Mouse (Mus musculus) hindbrain, embryonic 14.5 days (tissue): ENCODE results near the gene Insig1. TPM values are rescaled to one million over a fixed set of nuclear protein-coding genes. Genes with fewer than 3 reads are reported as not detected.

ENCODE experiments used
- ATAC-seq: fragments of 200-750 bp; cut with Nextera tagmentation; 2 replicates; pipeline ENCODE4 v1.8.0; 2017; ENCODE audit warnings: moderate number of reproducible peaks, mild to moderate bottlenecking, moderate TSS enrichment, moderate library complexity; ENCODE audit not compliant: low FRiP score
- DNase-seq: peaks from one replicate; pipeline ENCODE4 v3.0.0-alpha.2; 2015; ENCODE audit warnings: low spot score
- H3K27ac ChIP-seq: fragments of 300-500 bp; sonication (generic); 2 replicates; pipeline ENCODE4 v1.5.1; 2014; ENCODE audit warnings: mild to moderate bottlenecking, moderate library complexity
- H3K27me3 ChIP-seq: fragments of 300-500 bp; sonication (generic); 2 replicates; pipeline ENCODE4 v1.6.1; 2014; ENCODE audit warnings: mild to moderate bottlenecking, low read length, mixed read lengths; ENCODE audit not compliant: control insufficient read depth, insufficient read depth
- H3K36me3 ChIP-seq: fragments of 300-500 bp; sonication (generic); replicated peaks from 2 replicates; pipeline ENCODE4 v1.6.1; 2014; ENCODE audit not compliant: control insufficient read depth, insufficient read depth
- H3K4me1 ChIP-seq: fragments of 300-500 bp; sonication (generic); replicated peaks from 2 replicates; pipeline ENCODE4 v1.6.1; 2014; ENCODE audit warnings: antibody characterized with exemption, low read length, mixed read lengths; ENCODE audit not compliant: control insufficient read depth, insufficient read depth
- H3K4me2 ChIP-seq: fragments of 300-500 bp; sonication (generic); replicated peaks from 2 replicates; pipeline ENCODE4 v1.6.1; 2014; ENCODE audit warnings: mild to moderate bottlenecking, moderate library complexity
- H3K4me3 ChIP-seq: fragments of 300-500 bp; sonication (generic); replicated peaks from 2 replicates; pipeline ENCODE4 v1.5.1; 2014; ENCODE audit warnings: mild to moderate bottlenecking, low read length
- H3K9ac ChIP-seq: fragments of 300-500 bp; sonication (generic); 2 replicates; pipeline ENCODE4 v1.6.1; 2014
- H3K9me3 ChIP-seq: fragments of 300-500 bp; sonication (generic); 2 replicates; pipeline ENCODE4 v1.6.1; 2016; ENCODE audit warnings: low read length; ENCODE audit not compliant: control insufficient read depth
- WGBS: fragments of 180-500 bp; shearing (Covaris S2); extraction: QIAGEN DNeasy Blood & Tissue Kit; methylation state at CpG from one replicate; pipeline ENCODE4 v1.1.7; 2014; 5-methylcytosine and 5-hydroxymethylcytosine counted together
- polyA plus RNA-seq: library from polyadenylated mRNA; unstranded; fragments of >200 nt; fragmentation: Nextera tagmentation; extraction: Ambion mirVana; gene quantifications from 2 replicates; pipeline ENCODE4 v1.2.1, GENCODE M21; 2014

Insig1 gene
- polyA plus RNA-seq, 1 experiment from 2014 or later, result 79.0 TPM

- Histone ChIP-seq H3K9ac (no peak overlapping the region), H3K4me3 (no peak overlapping the region), H3K27me3 (no peaks in the 10 kb centered on the region), H3K4me1 (no peaks in the 10 kb centered on the region), H3K9me3 (no peaks in the 10 kb centered on the region), H3K36me3 (no peaks in the 10 kb centered on the region), H3K4me2 (no peak overlapping the region), H3K27ac (no peak overlapping the region)
- WGBS, result 83% methylated on average over 6 of the region's 6 CpGs
- no peak for ATAC-seq
- DNase-seq, result no peak
Observed at GRCm38 (mm10) chr5:28094846-28095245, 23.7 kb downstream of the Insig1 start.

GRCm38 (mm10) chr5:28095671-28096070 lies 24.5 kb downstream of the Insig1 start:
- ATAC-seq (no peak), DNase-seq (no peak)
- H3K4me3 ChIP-seq, result no peak overlapping the region
- H3K4me2 ChIP-seq, result no peak overlapping the region
- no peaks in the 10 kb centered on the region for H3K9me3 ChIP-seq
- H3K36me3 ChIP-seq, result no peaks in the 10 kb centered on the region
- H3K4me1 ChIP-seq, result no peaks in the 10 kb centered on the region
- no peaks in the 10 kb centered on the region for H3K27me3 ChIP-seq
- H3K9ac ChIP-seq, result no peak overlapping the region
- no peak overlapping the region for H3K27ac ChIP-seq
- WGBS, result 82% methylated on average over 2 of the region's 2 CpGs

- H3K36me3 ChIP-seq, result no peaks in the 10 kb centered on the region
- no peak for DNase-seq
- H3K27ac ChIP-seq, result no peak overlapping the region
- H3K4me3 ChIP-seq, result no peak overlapping the region
- H3K9ac ChIP-seq, result no peak overlapping the region
- 0 out of 2 replicates have a peak, but pooled peaks cover 12% of the 10 kb centered on the region for H3K9me3 ChIP-seq
- no peaks in the 10 kb centered on the region for H3K27me3 ChIP-seq
- no peak overlapping the region for H3K4me2 ChIP-seq
- no peak for ATAC-seq
- WGBS, result 74% methylated on average over 4 of the region's 4 CpGs
- no peaks in the 10 kb centered on the region for H3K4me1 ChIP-seq
Observed at GRCm38 (mm10) chr5:28106966-28107365, 35.8 kb downstream of the Insig1 start.

GRCm38 (mm10) chr5:28107974-28108373 lies 36.8 kb downstream of the Insig1 start:
- no peak for DNase-seq
- H3K36me3 ChIP-seq, result no peaks in the 10 kb centered on the region
- WGBS, result 83% methylated on average over 6 of the region's 6 CpGs
- H3K4me3 ChIP-seq, result no peak overlapping the region
- no peaks in the 10 kb centered on the region for H3K4me1 ChIP-seq
- H3K27me3 ChIP-seq, result no peaks in the 10 kb centered on the region
- 0 out of 2 replicates have a peak, but pooled peaks cover 12% of the 10 kb centered on the region for H3K9me3 ChIP-seq
- H3K27ac ChIP-seq, result no peak overlapping the region
- ATAC-seq, result no peak
- H3K4me2 ChIP-seq, result no peak overlapping the region
- H3K9ac ChIP-seq, result no peak overlapping the region

GRCm38 (mm10) chr5:28110881-28111280 lies 39.7 kb downstream of the Insig1 start:
- Histone ChIP-seq H3K9me3 (0 out of 2 replicates have a peak, but pooled peaks cover 8% of the 10 kb centered on the region), H3K4me3 (no peak overlapping the region), H3K27me3 (no peaks in the 10 kb centered on the region), H3K36me3 (no peaks in the 10 kb centered on the region), H3K4me1 (no peaks in the 10 kb centered on the region), H3K4me2 (no peak overlapping the region), H3K9ac (no peak overlapping the region), H3K27ac (no peak overlapping the region)
- DNase-seq (no peak), ATAC-seq (no peak)
- 75% methylated on average over 2 of the region's 2 CpGs for WGBS

GRCm38 (mm10) chr5:28117251-28117880 lies 46.2 kb downstream of the Insig1 start:
- Histone ChIP-seq H3K9me3 (no peaks in the 10 kb centered on the region), H3K27me3 (peaks cover 61% of the 10 kb centered on the region), H3K36me3 (no peaks in the 10 kb centered on the region), H3K27ac (0 out of 2 replicates have a peak overlapping the region, but pooled peaks have one; percentile 4), H3K4me3 (0 out of 2 replicates have a peak overlapping the region, but pooled peaks have one; percentile 24), H3K4me2 (peak overlapping the region; percentile 43), H3K9ac (0 out of 2 replicates have a peak overlapping the region, but pooled peaks have one; percentile 16), H3K4me1 (no peaks in the 10 kb centered on the region)
- DNase-seq (no peak), ATAC-seq (no peak)
- 5% methylated on average over 13 of the region's 13 CpGs for WGBS

- DNase-seq (no peak), ATAC-seq (no peak)
- under 1% methylated on average over 30 of the region's 30 CpGs for WGBS
- no peaks in the 10 kb centered on the region for H3K4me1 ChIP-seq
- peak overlapping the region; percentile 4; the same call in 1 of the 2 replicates for H3K27ac ChIP-seq
- H3K27me3 ChIP-seq, result peaks cover 68% of the 10 kb centered on the region
- H3K9me3 ChIP-seq, result no peaks in the 10 kb centered on the region
- no peaks in the 10 kb centered on the region for H3K36me3 ChIP-seq
- peak overlapping the region; percentile 16 for H3K9ac ChIP-seq
- H3K4me3 ChIP-seq, result peak overlapping the region; percentile 24
- H3K4me2 ChIP-seq, result peak overlapping the region; percentile 43
Observed at GRCm38 (mm10) chr5:28117882-28118530, 46.8 kb downstream of the Insig1 start.

GRCm38 (mm10) chr5:28118531-28118925 lies 47.4 kb downstream of the Insig1 start:
- peaks cover 73% of the 10 kb centered on the region for H3K27me3 ChIP-seq
- H3K9me3 ChIP-seq, result no peaks in the 10 kb centered on the region
- WGBS, result 1% methylated on average over 19 of the region's 19 CpGs
- ATAC-seq, result no peak
- H3K4me2 ChIP-seq, result peak overlapping the region; percentile 43
- H3K9ac ChIP-seq, result peak overlapping the region; percentile 16
- H3K4me3 ChIP-seq, result peak overlapping the region; percentile 24
- DNase-seq, result no peak
- peaks cover 4% of the 10 kb centered on the region; the same call in 1 of the 2 replicates for H3K4me1 ChIP-seq
- no peaks in the 10 kb centered on the region for H3K36me3 ChIP-seq
- no peak overlapping the region for H3K27ac ChIP-seq

- no peaks in the 10 kb centered on the region for H3K36me3 ChIP-seq
- H3K4me1 ChIP-seq, result peaks cover 4% of the 10 kb centered on the region; the same call in 1 of the 2 replicates
- no peaks in the 10 kb centered on the region for H3K9me3 ChIP-seq
- H3K4me3 ChIP-seq, result no peak overlapping the region
- H3K27me3 ChIP-seq, result peaks cover 83% of the 10 kb centered on the region
- no peak overlapping the region for H3K4me2 ChIP-seq
- no peak overlapping the region for H3K27ac ChIP-seq
- DNase-seq, result no peak
- 29% methylated on average over 3 of the region's 3 CpGs for WGBS
- no peak for ATAC-seq
- H3K9ac ChIP-seq, result no peak overlapping the region
Observed at GRCm38 (mm10) chr5:28119576-28119975, 48.4 kb downstream of the Insig1 start.
